Mouse (Mus musculus): ENCODE measurements around the gene Plpp1. TPM values are rescaled to one million over a fixed set of nuclear protein-coding genes. Genes with fewer than 3 reads are reported as not detected.

Plpp1 gene
- polyA plus RNA-seq, 1 experiment from 2014 or later = 41.3 TPM

- no peak for DNase-seq (ENCODE audit: low spot score)
- H3K4me1 ChIP-seq = no peaks in the 10 kb centered on the region
- peaks cover 74% of the 10 kb centered on the region for H3K36me3 ChIP-seq
- no peak overlapping the region for H3K4me3 ChIP-seq
- H3K9me3 ChIP-seq = no peaks in the 10 kb centered on the region
- WGBS = 81% methylated on average over 4 of the region's 4 CpGs
- no peak overlapping the region for H3K27ac ChIP-seq
- no peaks in the 10 kb centered on the region for H3K27me3 ChIP-seq (ENCODE audit: insufficient read depth, poor library complexity, severe bottlenecking)
These were observed 109.1 kb downstream of the Plpp1 start for GRCm38 (mm10) chr13:112909663-112910062.

GRCm38 (mm10) chr13:112910434-112910833 is 109.8 kb downstream of the Plpp1 start:
- H3K27me3 ChIP-seq (ENCODE audit: insufficient read depth, poor library complexity, severe bottlenecking) = no peaks in the 10 kb centered on the region
- no peak for DNase-seq (ENCODE audit: low spot score)
- H3K4me1 ChIP-seq = no peaks in the 10 kb centered on the region
- 89% methylated on average over 4 of the region's 4 CpGs for WGBS
- H3K36me3 ChIP-seq = peaks cover 71% of the 10 kb centered on the region
- no peak overlapping the region for H3K4me3 ChIP-seq
- H3K9me3 ChIP-seq = no peaks in the 10 kb centered on the region
- no peak overlapping the region for H3K27ac ChIP-seq

Other genes starting within 250 kb of the Plpp1 start
- gene Il31ra, start 206.4 kb upstream of the Plpp1 start, polyA plus RNA-seq (2016; fragmentation: Nextera tagmentation; extraction: Ambion mirVana) = 0.13 TPM in 1 of 2 replicates, not detected in the other
- 1.1 TPM in 2 replicates for gene Ddx4, start 148.3 kb upstream of the Plpp1 start, polyA plus RNA-seq (2016; fragmentation: Nextera tagmentation; extraction: Ambion mirVana)
- 11.2 and 13.9 TPM in 2 replicates for gene Slc38a9, start 140.0 kb upstream of the Plpp1 start, polyA plus RNA-seq (2016; fragmentation: Nextera tagmentation; extraction: Ambion mirVana)
- 68.3 and 68.9 TPM in 2 replicates for gene Mtrex, start 126.6 kb downstream of the Plpp1 start, polyA plus RNA-seq (2016; fragmentation: Nextera tagmentation; extraction: Ambion mirVana)
- 19.7 and 24.7 TPM in 2 replicates for gene Dhx29, start 126.7 kb downstream of the Plpp1 start, polyA plus RNA-seq (2016; fragmentation: Nextera tagmentation; extraction: Ambion mirVana)
- 0.10 TPM in 1 of 2 replicates, not detected in the other for gene Ccno, start 187.0 kb downstream of the Plpp1 start, polyA plus RNA-seq (2016; fragmentation: Nextera tagmentation; extraction: Ambion mirVana)
- gene Mcidas, start 193.1 kb downstream of the Plpp1 start, polyA plus RNA-seq (2016; fragmentation: Nextera tagmentation; extraction: Ambion mirVana) = 0.13 TPM in 1 of 2 replicates, not detected in the other
- gene Cdc20b, start 234.3 kb downstream of the Plpp1 start, polyA plus RNA-seq (2016; fragmentation: Nextera tagmentation; extraction: Ambion mirVana) = not detected in 2 replicates
- gene Gpx8, start 245.6 kb downstream of the Plpp1 start, polyA plus RNA-seq (2016; fragmentation: Nextera tagmentation; extraction: Ambion mirVana) = 124 and 134 TPM in 2 replicates

All from heart, embryonic 10.5 days (tissue).